Mouse (Mus musculus) adrenal gland, postnatal 14 days (tissue): ENCODE results near the gene Tfpi2. TPM values are rescaled to one million over a fixed set of nuclear protein-coding genes. Genes with fewer than 3 reads are reported as not detected.

Experiments used
- DNase-seq: peaks from one replicate; pipeline ENCODE4 v3.0.0; 2021; ENCODE audit warnings: mixed read lengths
- total RNA-seq: library from RNA; stranded (reverse); gene quantifications from 2 replicates; pipeline ENCODE4 v1.2.3, GENCODE M21; 2021

Gene Tfpi2
- total RNA-seq, 1 experiment from 2014 or later = 10.8 TPM

DNA sequence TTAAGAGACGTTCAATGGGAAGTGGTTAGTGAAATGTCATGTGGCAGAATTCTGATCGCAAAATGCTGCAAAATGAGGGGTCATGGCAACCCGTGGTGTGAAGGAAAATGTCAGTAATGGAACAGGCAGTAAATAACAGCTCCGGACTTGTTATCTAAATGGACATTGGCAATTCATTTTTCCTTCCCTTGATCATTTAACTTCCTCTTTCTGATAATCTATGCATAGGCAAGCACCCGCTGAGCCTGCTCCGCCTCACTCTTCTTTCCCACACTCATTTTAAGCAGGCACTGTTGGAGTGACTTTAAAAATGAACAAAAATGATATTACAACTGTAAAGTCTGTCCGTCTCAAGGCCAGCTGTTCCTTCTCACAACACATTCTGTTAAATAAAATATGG lies 72.7 kb downstream of the Tfpi2 start:
- DNase-seq = no peak

Other genes with a start within 250 kb of the Tfpi2 start
- gene Calcr, start 224.2 kb downstream of the Tfpi2 start, total RNA-seq = not detected in 2 replicates
- not detected in 2 replicates for gene Gngt1, start 4.9 kb upstream of the Tfpi2 start, total RNA-seq
- gene Gng11, start 15.0 kb upstream of the Tfpi2 start, total RNA-seq = 52.1 and 53.2 TPM in 2 replicates
- gene Bet1, start 98.1 kb upstream of the Tfpi2 start, total RNA-seq = 55.0 and 78.3 TPM in 2 replicates